Mouse (Mus musculus): ENCODE measurements around the gene Cd72. TPM values are rescaled to one million over a fixed set of nuclear protein-coding genes. Genes with fewer than 3 reads are reported as not detected.
A peak's percentile ranks its signal among the peaks of the same experiment; 100 is the strongest.

Cd72 gene
- polyA plus RNA-seq, 1 experiment, result 26.7 TPM

GRCm38 (mm10) chr4:43432832-43433231, 21.6 kb downstream of the Cd72 start:
- peaks cover 17% of the 10 kb centered on the region for H3K27me3 ChIP-seq (replicated peaks)
- H3K4me3 ChIP-seq (replicated peaks), result no peak overlapping the region
- H3K9me3 ChIP-seq, result no peaks in the 10 kb centered on the region
- H3K36me3 ChIP-seq (replicated peaks; ENCODE audit: low read length), result peaks cover 2% of the 10 kb centered on the region
- no peak for TF ChIP-seq FLI1 (IDR thresholded peaks at IDR 0.05; ENCODE audit: low read length)
- no peak for TF ChIP-seq GATA1 (IDR thresholded peaks at IDR 0.05; ENCODE audit: borderline replicate concordance, low read length)
- peaks cover 9% of the 10 kb centered on the region for H3K4me1 ChIP-seq

GRCm38 (mm10) chr4:43431690-43432089, 22.7 kb downstream of the Cd72 start:
- Histone ChIP-seq H3K4me3 (replicated peaks) (peak overlapping the region; percentile 80), H3K9me3 (no peaks in the 10 kb centered on the region), H3K36me3 (replicated peaks; ENCODE audit: low read length) (peaks cover 9% of the 10 kb centered on the region), H3K27me3 (replicated peaks) (peaks cover 23% of the 10 kb centered on the region), H3K4me1 (peaks cover 13% of the 10 kb centered on the region)
- TF ChIP-seq FLI1 (IDR thresholded peaks at IDR 0.05; ENCODE audit: low read length) (no peak), GATA1 (IDR thresholded peaks at IDR 0.05; ENCODE audit: borderline replicate concordance, low read length) (no peak)

GRCm38 (mm10) chr4:43428946-43429345, 25.5 kb downstream of the Cd72 start, which contains the start of gene Fam166b:
Gene Fam166b, minus strand, starts transcription at chr4:43429134.
- TF ChIP-seq FLI1 (IDR thresholded peaks at IDR 0.05; ENCODE audit: low read length), result no peak
- no peak for TF ChIP-seq GATA1 (IDR thresholded peaks at IDR 0.05; ENCODE audit: borderline replicate concordance, low read length)
- peaks cover 47% of the 10 kb centered on the region for H3K27me3 ChIP-seq (replicated peaks)

GRCm38 (mm10) chr4:43428180-43428861, 26.1 kb downstream of the Cd72 start:
- Histone ChIP-seq H3K9me3 (no peaks in the 10 kb centered on the region), H3K4me1 (peaks cover 22% of the 10 kb centered on the region), H3K36me3 (replicated peaks; ENCODE audit: low read length) (peaks cover 43% of the 10 kb centered on the region), H3K27me3 (replicated peaks) (peaks cover 52% of the 10 kb centered on the region), H3K4me3 (replicated peaks) (no peak overlapping the region)
- no peak for TF ChIP-seq GATA1 (IDR thresholded peaks at IDR 0.05; ENCODE audit: borderline replicate concordance, low read length)
- no peak for TF ChIP-seq FLI1 (IDR thresholded peaks at IDR 0.05; ENCODE audit: low read length)

More at GRCm38 (mm10) chr4:43428946-43429345, 25.5 kb downstream of the Cd72 start, which contains the start of gene Fam166b:
- no peaks in the 10 kb centered on the region for H3K9me3 ChIP-seq
- no peak within 1 kb of the TSS for H3K4me3 ChIP-seq (replicated peaks)
- H3K4me1 ChIP-seq, result peaks cover 22% of the 10 kb centered on the region
- peaks cover 37% of the 10 kb centered on the region for H3K36me3 ChIP-seq (replicated peaks; ENCODE audit: low read length)

GRCm38 (mm10) chr4:43427501-43428179, 26.8 kb downstream of the Cd72 start:
- Histone ChIP-seq H3K9me3 (no peaks in the 10 kb centered on the region), H3K4me3 (replicated peaks) (peak overlapping the region; percentile 33), H3K36me3 (replicated peaks; ENCODE audit: low read length) (peaks cover 50% of the 10 kb centered on the region), H3K27me3 (replicated peaks) (peaks cover 52% of the 10 kb centered on the region), H3K4me1 (peaks cover 22% of the 10 kb centered on the region)
- no peak for TF ChIP-seq GATA1 (IDR thresholded peaks at IDR 0.05; ENCODE audit: borderline replicate concordance, low read length)
- TF ChIP-seq FLI1 (IDR thresholded peaks at IDR 0.05; ENCODE audit: low read length), result no peak

- TF ChIP-seq GATA1 (IDR thresholded peaks at IDR 0.05; ENCODE audit: borderline replicate concordance, low read length) (no peak), FLI1 (IDR thresholded peaks at IDR 0.05; ENCODE audit: low read length) (no peak)
- H3K27me3 ChIP-seq (replicated peaks), result peaks cover 56% of the 10 kb centered on the region
Observed at GRCm38 (mm10) chr4:43426487-43426886, 27.9 kb downstream of the Cd72 start.

GRCm38 (mm10) chr4:43425648-43426380, 28.6 kb downstream of the Cd72 start:
- Histone ChIP-seq H3K36me3 (replicated peaks; ENCODE audit: low read length) (peaks cover 66% of the 10 kb centered on the region), H3K4me3 (replicated peaks) (no peak overlapping the region), H3K27me3 (replicated peaks) (peaks cover 56% of the 10 kb centered on the region), H3K9me3 (no peaks in the 10 kb centered on the region), H3K4me1 (peaks cover 18% of the 10 kb centered on the region)
- TF ChIP-seq GATA1 (IDR thresholded peaks at IDR 0.05; ENCODE audit: borderline replicate concordance, low read length) (no peak), FLI1 (IDR thresholded peaks at IDR 0.05; ENCODE audit: low read length) (no peak)

More at GRCm38 (mm10) chr4:43426487-43426886, 27.9 kb downstream of the Cd72 start:
- H3K4me3 ChIP-seq (replicated peaks), result no peak overlapping the region
- H3K9me3 ChIP-seq, result no peaks in the 10 kb centered on the region
- H3K4me1 ChIP-seq, result peaks cover 18% of the 10 kb centered on the region
- peaks cover 61% of the 10 kb centered on the region for H3K36me3 ChIP-seq (replicated peaks; ENCODE audit: low read length)

- no peak overlapping the region for H3K4me3 ChIP-seq (replicated peaks)
- peaks cover 56% of the 10 kb centered on the region for H3K27me3 ChIP-seq (replicated peaks)
Observed at GRCm38 (mm10) chr4:43425197-43425596, 29.2 kb downstream of the Cd72 start.

GRCm38 (mm10) chr4:43424072-43424471, 30.4 kb downstream of the Cd72 start:
- peaks cover 26% of the 10 kb centered on the region for H3K4me1 ChIP-seq
- H3K27me3 ChIP-seq (replicated peaks), result peaks cover 51% of the 10 kb centered on the region
- no peak for TF ChIP-seq GATA1 (IDR thresholded peaks at IDR 0.05; ENCODE audit: borderline replicate concordance, low read length)
- TF ChIP-seq FLI1 (IDR thresholded peaks at IDR 0.05; ENCODE audit: low read length), result no peak
- peaks cover 75% of the 10 kb centered on the region for H3K36me3 ChIP-seq (replicated peaks; ENCODE audit: low read length)
- H3K9me3 ChIP-seq, result no peaks in the 10 kb centered on the region
- H3K4me3 ChIP-seq (replicated peaks), result no peak overlapping the region

More at GRCm38 (mm10) chr4:43425197-43425596, 29.2 kb downstream of the Cd72 start:
- Histone ChIP-seq H3K9me3 (no peaks in the 10 kb centered on the region), H3K4me1 (peaks cover 19% of the 10 kb centered on the region), H3K36me3 (replicated peaks; ENCODE audit: low read length) (peaks cover 66% of the 10 kb centered on the region)
- TF ChIP-seq GATA1 (IDR thresholded peaks at IDR 0.05; ENCODE audit: borderline replicate concordance, low read length), result no peak
